Mouse (Mus musculus) cortical plate, adult 2 months (tissue): ENCODE measurements around the gene 6430571L13Rik.

Experiments
- CTCF ChIP-seq: fragments of 200-500 bp; IDR thresholded peaks from 2 replicates; pipeline ENCODE4 v1.5.1; 2011; ENCODE audit warnings: mild to moderate bottlenecking, control low read depth, low read length; ENCODE audit not compliant: insufficient read depth; ENCODE audit errors: extremely low read depth
- POLR2A ChIP-seq: fragments of 200-500 bp; IDR thresholded peaks from 2 replicates; pipeline ENCODE4 v1.6.1; 2011; ENCODE audit warnings: mild to moderate bottlenecking, low read length, control low read depth; ENCODE audit not compliant: insufficient read depth; ENCODE audit errors: extremely low read depth

DNA sequence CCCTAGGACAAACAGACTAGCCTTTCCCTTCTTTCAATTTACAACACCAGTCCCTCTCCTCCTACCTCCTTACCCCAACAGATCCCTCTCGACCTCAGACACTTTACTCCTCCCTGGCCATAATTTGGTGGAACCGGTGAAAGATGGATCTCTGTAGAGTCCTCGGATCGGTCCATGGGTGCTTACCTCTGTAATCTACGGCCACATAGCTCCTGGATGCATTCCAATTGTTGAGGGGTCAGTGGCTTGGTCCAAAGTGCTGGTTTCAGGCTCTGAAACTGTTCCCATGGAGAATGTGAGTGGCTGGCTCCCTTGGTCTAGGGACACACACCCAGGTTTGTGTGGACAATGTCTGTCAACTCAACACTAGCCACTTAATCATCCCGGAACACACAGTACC is 4.0 kb upstream of the 6430571L13Rik start:
- TF ChIP-seq POLR2A (no peak), CTCF (no peak)
